Mouse (Mus musculus): ENCODE data around the gene Rabl6. TPM values are rescaled to one million over a fixed set of nuclear protein-coding genes. Genes with fewer than 3 reads are reported as not detected.

The Rabl6 gene
- polyA plus RNA-seq, 1 experiment from 2014 or later = 61.8 TPM

GRCm38 (mm10) chr2:25602526-25602925 lies 5.8 kb downstream of the Rabl6 start:
- ATAC-seq (ENCODE audit: low read depth) = no peak
- Histone ChIP-seq H3K4me2 (ENCODE audit: low read depth, low read length) (no peak overlapping the region), H3K4me1 (replicated peaks; ENCODE audit: control insufficient read depth, insufficient read depth, low read length) (peaks cover 8% of the 10 kb centered on the region), H3K27me3 (ENCODE audit: control insufficient read depth, insufficient read depth, low read depth, low read length) (no peaks in the 10 kb centered on the region), H3K36me3 (ENCODE audit: control insufficient read depth, insufficient read depth, low read length) (peaks cover 41% of the 10 kb centered on the region), H3K9me3 (ENCODE audit: control insufficient read depth, low read length) (no peaks in the 10 kb centered on the region), H3K9ac (ENCODE audit: low read length) (no peak overlapping the region), H3K4me3 (ENCODE audit: low read length) (no peak overlapping the region), H3K27ac (ENCODE audit: low read length) (no peak overlapping the region)
- WGBS = 89% methylated on average over 5 of the region's 5 CpGs

- H3K27ac ChIP-seq (ENCODE audit: low read length) = no peak overlapping the region
- no peak overlapping the region for H3K4me3 ChIP-seq (ENCODE audit: low read length)
- no peaks in the 10 kb centered on the region for H3K27me3 ChIP-seq (ENCODE audit: control insufficient read depth, insufficient read depth, low read depth, low read length)
- no peak overlapping the region for H3K4me2 ChIP-seq (ENCODE audit: low read depth, low read length)
- no peaks in the 10 kb centered on the region for H3K4me1 ChIP-seq (replicated peaks; ENCODE audit: control insufficient read depth, insufficient read depth, low read length)
- H3K9ac ChIP-seq (ENCODE audit: low read length) = no peak overlapping the region
- WGBS = 84% methylated on average over 2 of the region's 2 CpGs
- no peak for ATAC-seq (ENCODE audit: low read depth)
- H3K36me3 ChIP-seq (ENCODE audit: control insufficient read depth, insufficient read depth, low read length) = peaks cover 58% of the 10 kb centered on the region
- no peaks in the 10 kb centered on the region for H3K9me3 ChIP-seq (ENCODE audit: control insufficient read depth, low read length)
Measured at GRCm38 (mm10) chr2:25600037-25600436, 8.3 kb downstream of the Rabl6 start.

GRCm38 (mm10) chr2:25598749-25599148 lies 9.6 kb downstream of the Rabl6 start:
- WGBS = 93% methylated on average over 1 of the region's 1 CpGs
- Histone ChIP-seq H3K27me3 (ENCODE audit: control insufficient read depth, insufficient read depth, low read depth, low read length) (no peaks in the 10 kb centered on the region), H3K9ac (ENCODE audit: low read length) (no peak overlapping the region), H3K4me1 (replicated peaks; ENCODE audit: control insufficient read depth, insufficient read depth, low read length) (no peaks in the 10 kb centered on the region), H3K4me3 (ENCODE audit: low read length) (no peak overlapping the region), H3K4me2 (ENCODE audit: low read depth, low read length) (no peak overlapping the region), H3K36me3 (ENCODE audit: control insufficient read depth, insufficient read depth, low read length) (peaks cover 64% of the 10 kb centered on the region), H3K9me3 (ENCODE audit: control insufficient read depth, low read length) (no peaks in the 10 kb centered on the region), H3K27ac (ENCODE audit: low read length) (no peak overlapping the region)
- ATAC-seq (ENCODE audit: low read depth) = no peak

GRCm38 (mm10) chr2:25596765-25597510 lies 11.4 kb downstream of the Rabl6 start:
- no peaks in the 10 kb centered on the region for H3K27me3 ChIP-seq (ENCODE audit: control insufficient read depth, insufficient read depth, low read depth, low read length)
- WGBS = 93% methylated on average over 5 of the region's 5 CpGs
- H3K4me2 ChIP-seq (ENCODE audit: low read depth, low read length) = no peak overlapping the region
- no peaks in the 10 kb centered on the region for H3K9me3 ChIP-seq (ENCODE audit: control insufficient read depth, low read length)
- H3K4me1 ChIP-seq (replicated peaks; ENCODE audit: control insufficient read depth, insufficient read depth, low read length) = no peaks in the 10 kb centered on the region
- H3K27ac ChIP-seq (ENCODE audit: low read length) = no peak overlapping the region
- ATAC-seq (ENCODE audit: low read depth) = no peak
- peaks cover 77% of the 10 kb centered on the region for H3K36me3 ChIP-seq (ENCODE audit: control insufficient read depth, insufficient read depth, low read length)
- no peak overlapping the region for H3K9ac ChIP-seq (ENCODE audit: low read length)
- no peak overlapping the region for H3K4me3 ChIP-seq (ENCODE audit: low read length)

GRCm38 (mm10) chr2:25591863-25592262 lies 16.5 kb downstream of the Rabl6 start:
- Histone ChIP-seq H3K27me3 (ENCODE audit: control insufficient read depth, insufficient read depth, low read depth, low read length) (no peaks in the 10 kb centered on the region), H3K4me1 (replicated peaks; ENCODE audit: control insufficient read depth, insufficient read depth, low read length) (no peaks in the 10 kb centered on the region), H3K9ac (ENCODE audit: low read length) (no peak overlapping the region), H3K36me3 (ENCODE audit: control insufficient read depth, insufficient read depth, low read length) (peaks cover 53% of the 10 kb centered on the region), H3K27ac (ENCODE audit: low read length) (no peak overlapping the region), H3K4me3 (ENCODE audit: low read length) (no peak overlapping the region), H3K4me2 (ENCODE audit: low read depth, low read length) (no peak overlapping the region), H3K9me3 (ENCODE audit: control insufficient read depth, low read length) (no peaks in the 10 kb centered on the region)
- no peak for ATAC-seq (ENCODE audit: low read depth)
- 82% methylated on average over 2 of the region's 2 CpGs for WGBS

DNA sequence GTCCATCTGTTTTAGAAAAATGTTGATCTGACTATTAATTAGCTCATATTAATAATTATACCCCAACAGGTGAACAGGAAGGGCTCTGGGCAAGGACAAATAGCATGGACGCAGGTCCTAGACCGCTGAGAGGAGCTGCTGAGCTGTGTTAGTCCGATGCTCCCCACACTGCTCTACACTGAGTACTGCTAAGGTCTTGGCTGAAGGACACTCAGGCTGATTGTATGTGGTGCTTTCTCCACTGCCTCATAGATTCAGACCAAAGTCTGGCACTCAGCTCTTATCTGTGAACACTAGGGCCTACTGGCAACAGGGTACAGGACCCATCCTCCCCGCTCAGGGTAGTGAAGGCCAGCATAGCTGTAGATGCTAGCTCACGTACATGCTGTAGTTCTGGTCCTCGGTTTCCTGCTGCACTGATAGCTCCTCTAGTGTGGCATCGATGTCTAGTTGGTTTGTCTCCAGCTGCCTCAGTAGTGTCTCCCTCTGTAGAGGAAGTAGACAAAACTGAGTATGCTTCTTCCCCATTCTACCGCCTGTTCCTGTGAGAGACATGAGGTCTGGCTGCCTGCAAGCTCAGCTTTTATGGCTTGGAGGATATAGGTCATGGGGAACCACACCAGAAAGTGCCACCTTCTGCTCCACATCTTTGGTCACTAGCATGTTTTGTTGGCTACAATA lies 20.0 kb downstream of the Rabl6 start:
- ATAC-seq (ENCODE audit: low read depth) = no peak
- Histone ChIP-seq H3K27me3 (ENCODE audit: control insufficient read depth, insufficient read depth, low read depth, low read length) (no peaks in the 10 kb centered on the region), H3K36me3 (ENCODE audit: control insufficient read depth, insufficient read depth, low read length) (peaks cover 45% of the 10 kb centered on the region), H3K4me1 (replicated peaks; ENCODE audit: control insufficient read depth, insufficient read depth, low read length) (no peaks in the 10 kb centered on the region), H3K9me3 (ENCODE audit: control insufficient read depth, low read length) (no peaks in the 10 kb centered on the region), H3K9ac (ENCODE audit: low read length) (no peak overlapping the region), H3K27ac (ENCODE audit: low read length) (no peak overlapping the region), H3K4me3 (ENCODE audit: low read length) (no peak overlapping the region), H3K4me2 (ENCODE audit: low read depth, low read length) (no peak overlapping the region)
- 88% methylated on average over 8 of the region's 8 CpGs for WGBS

DNA sequence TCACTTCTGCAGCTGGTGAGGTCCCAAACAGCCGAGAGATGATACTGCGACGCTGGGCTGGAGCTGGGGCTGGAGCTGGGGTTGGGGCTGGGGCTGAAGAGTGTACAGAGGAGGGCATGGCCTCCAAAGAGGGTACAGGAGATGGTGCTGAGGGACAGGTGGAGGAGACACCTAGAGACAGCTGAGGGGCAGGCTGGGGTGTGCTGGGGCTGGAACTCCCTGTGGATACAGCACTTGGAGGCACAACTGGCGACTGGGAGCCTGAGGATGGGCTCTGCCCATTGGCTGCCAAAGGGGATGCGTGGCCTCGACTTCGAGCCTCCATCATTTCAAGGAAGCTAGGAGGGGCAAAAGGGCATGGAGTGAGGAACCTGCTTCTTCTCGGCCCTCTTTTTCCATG lies 21.0 kb downstream of the Rabl6 start:
- H3K27me3 ChIP-seq (ENCODE audit: control insufficient read depth, insufficient read depth, low read depth, low read length) = no peaks in the 10 kb centered on the region
- no peak overlapping the region for H3K9ac ChIP-seq (ENCODE audit: low read length)
- ATAC-seq (ENCODE audit: low read depth) = no peak
- H3K36me3 ChIP-seq (ENCODE audit: control insufficient read depth, insufficient read depth, low read length) = peaks cover 37% of the 10 kb centered on the region
- peaks cover 2% of the 10 kb centered on the region; the same call in 1 of the 2 replicates for H3K4me1 ChIP-seq (replicated peaks; ENCODE audit: control insufficient read depth, insufficient read depth, low read length)
- no peak overlapping the region for H3K27ac ChIP-seq (ENCODE audit: low read length)
- H3K9me3 ChIP-seq (ENCODE audit: control insufficient read depth, low read length) = no peaks in the 10 kb centered on the region
- no peak overlapping the region for H3K4me2 ChIP-seq (ENCODE audit: low read depth, low read length)
- 86% methylated on average over 8 of the region's 8 CpGs for WGBS
- no peak overlapping the region for H3K4me3 ChIP-seq (ENCODE audit: low read length)

GRCm38 (mm10) chr2:25585601-25586000 lies 22.7 kb downstream of the Rabl6 start:
- H3K27me3 ChIP-seq (ENCODE audit: control insufficient read depth, insufficient read depth, low read depth, low read length) = peaks cover 8% of the 10 kb centered on the region
- peaks cover 23% of the 10 kb centered on the region for H3K36me3 ChIP-seq (ENCODE audit: control insufficient read depth, insufficient read depth, low read length)
- no peak overlapping the region for H3K4me2 ChIP-seq (ENCODE audit: low read depth, low read length)
- H3K4me1 ChIP-seq (replicated peaks; ENCODE audit: control insufficient read depth, insufficient read depth, low read length) = peaks cover 10% of the 10 kb centered on the region
- H3K9ac ChIP-seq (ENCODE audit: low read length) = no peak overlapping the region
- H3K4me3 ChIP-seq (ENCODE audit: low read length) = no peak overlapping the region
- no peak overlapping the region for H3K27ac ChIP-seq (ENCODE audit: low read length)
- 69% methylated on average over 3 of the region's 3 CpGs for WGBS
- no peak for ATAC-seq (ENCODE audit: low read depth)
- no peaks in the 10 kb centered on the region for H3K9me3 ChIP-seq (ENCODE audit: control insufficient read depth, low read length)

GRCm38 (mm10) chr2:25584856-25585255 lies 23.5 kb downstream of the Rabl6 start:
- ATAC-seq (ENCODE audit: low read depth) = no peak
- 85% methylated on average over 4 of the region's 4 CpGs for whole genome bisulfite sequencing

More at GRCm38 (mm10) chr2:25584856-25585255, 23.5 kb downstream of the Rabl6 start:
- no peak overlapping the region for H3K9ac ChIP-seq (ENCODE audit: low read length)
- peaks cover 15% of the 10 kb centered on the region for H3K27me3 ChIP-seq (ENCODE audit: control insufficient read depth, insufficient read depth, low read depth, low read length)
- H3K4me1 ChIP-seq (replicated peaks; ENCODE audit: control insufficient read depth, insufficient read depth, low read length) = peaks cover 10% of the 10 kb centered on the region
- H3K4me2 ChIP-seq (ENCODE audit: low read depth, low read length) = no peak overlapping the region
- H3K27ac ChIP-seq (ENCODE audit: low read length) = no peak overlapping the region
- no peak overlapping the region for H3K4me3 ChIP-seq (ENCODE audit: low read length)
- no peaks in the 10 kb centered on the region for H3K9me3 ChIP-seq (ENCODE audit: control insufficient read depth, low read length)
- H3K36me3 ChIP-seq (ENCODE audit: control insufficient read depth, insufficient read depth, low read length) = peaks cover 21% of the 10 kb centered on the region

Data from lung, embryonic 16.5 days (tissue).